Mouse (Mus musculus) ovary, adult 10 weeks (tissue): ENCODE measurements around the gene Tmem206. TPM values are rescaled to one million over a fixed set of nuclear protein-coding genes. Genes with fewer than 3 reads are reported as not detected.

Source experiments
- polyA plus RNA-seq: library from polyadenylated mRNA; stranded (reverse); fragments of 350-450 nt; fragmentation: Illumina TruSeq; extraction: RNeasy Lipid Tissue Mini Kit (QIAGEN cat#74804); gene quantifications from one replicate; pipeline ENCODE4 v1.2.3, GENCODE M21; 2014

Tmem206 gene
- 51.9 TPM for polyA plus RNA-seq

DNA sequence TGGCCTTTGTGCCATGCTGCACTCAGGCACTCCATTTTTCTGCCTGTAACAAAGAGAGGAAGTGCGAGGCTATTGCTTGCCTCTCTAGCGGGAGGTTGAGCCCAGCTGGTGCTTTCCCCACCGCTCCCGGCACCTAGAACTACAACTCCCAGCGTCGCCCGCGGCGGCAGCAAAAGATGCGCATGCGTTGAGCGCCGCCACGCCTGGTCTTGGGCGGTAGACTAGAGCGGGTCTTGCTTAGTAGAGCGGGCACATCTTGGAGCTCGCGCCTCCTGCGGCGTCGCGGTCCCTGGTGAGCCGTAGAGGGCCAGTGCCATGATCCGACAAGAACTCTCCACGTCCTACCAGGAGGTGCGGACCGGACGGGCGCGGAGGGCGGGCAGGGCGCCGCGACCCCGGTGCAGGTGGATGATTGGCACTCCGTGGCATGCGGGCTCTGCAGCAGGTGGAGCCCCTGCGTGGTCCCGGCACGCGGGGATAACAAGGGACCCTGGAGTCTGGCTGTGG, at the start of gene Tmem206:
Gene Tmem206 (plus strand): TSS at position 187 of the 507 bp plus-strand sequence.

DNA sequence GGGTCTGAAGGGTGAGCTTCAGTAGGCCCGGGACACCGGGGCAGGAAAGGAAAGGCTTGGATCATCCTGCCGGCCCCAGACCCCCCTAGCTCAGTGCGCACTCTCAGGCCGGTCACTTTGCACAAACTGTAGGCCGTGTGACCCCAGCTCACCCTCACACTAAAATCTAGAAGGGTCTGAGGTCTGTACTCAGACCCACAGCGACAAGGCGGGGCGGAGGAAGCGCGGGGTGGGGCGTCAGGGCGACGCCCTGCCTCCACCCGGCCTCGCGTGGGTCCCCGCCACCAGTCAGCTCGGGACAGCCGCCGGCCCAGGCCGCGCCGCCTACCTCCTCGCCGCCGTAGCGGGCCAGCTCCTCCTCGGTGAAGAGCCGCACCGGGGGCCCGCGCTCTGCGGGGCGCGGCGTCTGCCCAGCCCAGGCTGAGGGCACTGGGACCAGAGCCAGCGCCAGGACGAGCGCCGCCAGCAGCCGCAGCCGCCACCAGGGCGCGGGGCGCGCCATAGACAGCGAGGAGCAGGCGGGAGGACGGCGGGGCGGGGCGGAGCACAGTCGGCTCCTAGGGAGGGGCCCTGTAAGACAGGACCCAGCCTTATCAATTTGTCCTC, 8.0 kb upstream of the Tmem206 start, which contains the start of gene Nenf:
Gene Nenf (minus strand): TSS at position 604 of the 606 bp plus-strand sequence.

Other genes with a start within 250 kb of the Tmem206 start
- not detected for gene Batf3, start 228.1 kb upstream of the Tmem206 start, polyA plus RNA-seq
- not detected for gene Fam71a, start 161.1 kb upstream of the Tmem206 start, polyA plus RNA-seq
- gene Atf3, start 107.9 kb upstream of the Tmem206 start, polyA plus RNA-seq, result 1.9 TPM
- 1.5 TPM for gene Nenf, start 7.7 kb upstream of the Tmem206 start, polyA plus RNA-seq
- gene Ppp2r5a, start 77.4 kb downstream of the Tmem206 start, polyA plus RNA-seq, result 178 TPM
- gene Dtl, start 249.6 kb downstream of the Tmem206 start, polyA plus RNA-seq, result 31.4 TPM
- gene Ints7, start 249.7 kb downstream of the Tmem206 start, polyA plus RNA-seq, result 19.7 TPM